Mouse (Mus musculus) CD4-positive, CD25-positive, alpha-beta regulatory T cell, adult 2 months (primary cell): Measurements from ENCODE around the gene Dnah12.
"Not testable (repeated sequence)": the region's sequence is repeated elsewhere in the genome, so short reads cannot be mapped to it uniquely, and the experiment has no call there.

Experiments used
- DNase-seq: peaks from one replicate; pipeline ENCODE4 v3.0.0-alpha.2; 2012; ENCODE audit warnings: low read depth, low spot score

Dnah12 gene

GRCm38 (mm10) chr14:26719696-26720095 is 26.6 kb downstream of the Dnah12 start:
- not testable (repeated sequence) for DNase-seq

DNA sequence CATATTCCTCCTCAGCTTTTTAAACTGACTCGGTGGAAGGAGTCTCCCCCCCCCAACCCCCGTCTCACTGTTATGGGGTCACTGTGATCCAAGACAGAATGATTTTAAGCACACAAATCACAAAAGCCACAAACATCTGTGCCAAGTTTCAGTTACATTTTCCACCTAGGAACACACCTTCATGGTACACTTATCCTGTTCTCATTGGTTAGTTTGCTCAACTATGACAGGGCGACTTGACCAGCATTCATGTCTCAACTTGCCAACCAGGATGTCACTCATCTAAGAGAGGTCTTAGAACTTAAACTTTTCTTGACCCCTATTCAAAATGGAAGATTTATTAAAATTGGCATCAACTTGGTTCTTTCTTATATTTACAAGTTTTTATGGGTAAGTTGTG is 31.8 kb downstream of the Dnah12 start:
- no peak for DNase-seq

DNA sequence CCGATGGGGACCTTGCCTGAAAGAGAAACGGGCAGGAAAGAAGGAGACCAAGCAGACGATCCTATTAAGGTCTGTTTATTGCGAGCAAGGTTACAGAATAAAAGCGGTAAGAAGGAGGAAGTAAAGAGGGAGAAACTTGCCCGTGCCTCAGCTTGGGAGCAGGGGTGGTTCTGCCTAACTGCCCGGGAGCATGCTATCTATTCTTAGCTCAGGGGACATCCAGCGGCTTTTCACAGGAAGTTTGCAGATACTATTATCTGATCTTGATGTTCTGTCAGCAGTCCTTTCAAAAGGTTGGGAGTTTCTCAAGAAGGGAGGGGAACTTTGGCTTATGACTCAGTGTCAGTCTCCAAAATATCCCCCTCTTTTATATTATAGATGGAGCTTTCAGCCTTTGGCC is 65.5 kb downstream of the Dnah12 start:
- DNase-seq = no peak

DNA sequence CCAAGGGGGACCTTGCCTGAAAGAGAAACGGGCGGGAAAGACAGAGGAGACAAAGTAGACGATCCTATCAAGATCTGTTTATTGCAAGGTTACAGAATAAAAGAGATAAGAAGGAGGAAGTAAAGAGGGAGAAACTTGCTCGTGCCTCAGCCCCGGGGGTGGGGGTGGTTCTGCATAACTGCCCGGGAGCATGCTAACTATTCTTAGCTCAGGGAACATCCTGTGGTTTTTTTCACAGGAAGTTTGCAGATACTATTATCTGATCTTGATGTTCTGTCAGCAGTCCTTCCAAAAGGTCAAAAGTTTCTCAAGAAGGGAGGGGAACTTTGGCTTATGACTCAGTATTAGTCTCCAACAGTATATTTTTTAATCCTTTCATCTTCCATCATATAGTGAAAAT is 71.8 kb downstream of the Dnah12 start:
- peak; percentile 3 for DNase-seq

DNA sequence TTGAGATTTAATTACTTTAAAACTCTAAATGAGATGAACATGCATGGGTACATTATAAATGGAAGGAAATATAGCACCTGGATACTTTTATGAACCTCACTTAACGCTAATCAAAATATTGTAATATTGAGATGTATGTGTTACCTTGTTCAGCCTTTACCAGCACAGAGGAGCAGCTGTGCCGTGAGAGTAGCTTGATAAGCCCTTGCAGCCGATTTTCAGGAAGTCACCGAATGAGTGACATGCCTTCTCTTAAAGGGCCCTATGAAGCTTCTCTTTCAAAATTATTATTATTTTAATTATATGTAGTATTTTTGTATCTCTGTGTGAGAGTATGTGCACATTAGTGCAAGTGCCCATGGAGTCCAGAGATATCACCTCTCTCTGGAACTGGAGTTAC is 75.1 kb downstream of the Dnah12 start:
- no peak for DNase-seq

DNA sequence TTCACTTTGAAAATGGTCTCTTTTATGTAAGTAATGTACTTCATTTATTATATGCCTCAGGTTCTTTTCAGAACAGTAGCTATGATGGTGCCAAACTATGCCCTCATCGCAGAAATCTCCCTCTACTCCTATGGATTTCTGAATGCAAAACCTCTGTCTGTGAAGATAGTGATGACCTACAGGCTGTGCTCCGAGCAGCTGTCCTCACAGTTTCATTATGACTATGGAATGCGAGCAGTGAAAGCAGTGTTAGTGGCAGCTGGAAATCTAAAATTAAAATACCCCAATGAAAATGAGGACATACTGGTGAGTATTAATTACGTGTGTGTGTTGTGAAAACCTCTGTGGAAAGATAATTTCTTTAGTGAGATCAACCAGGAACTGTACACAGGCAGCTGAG is 80.5 kb downstream of the Dnah12 start:
- DNase-seq = no peak

GRCm38 (mm10) chr14:26783731-26784130 is 90.7 kb downstream of the Dnah12 start:
- no peak for DNase-seq

DNA sequence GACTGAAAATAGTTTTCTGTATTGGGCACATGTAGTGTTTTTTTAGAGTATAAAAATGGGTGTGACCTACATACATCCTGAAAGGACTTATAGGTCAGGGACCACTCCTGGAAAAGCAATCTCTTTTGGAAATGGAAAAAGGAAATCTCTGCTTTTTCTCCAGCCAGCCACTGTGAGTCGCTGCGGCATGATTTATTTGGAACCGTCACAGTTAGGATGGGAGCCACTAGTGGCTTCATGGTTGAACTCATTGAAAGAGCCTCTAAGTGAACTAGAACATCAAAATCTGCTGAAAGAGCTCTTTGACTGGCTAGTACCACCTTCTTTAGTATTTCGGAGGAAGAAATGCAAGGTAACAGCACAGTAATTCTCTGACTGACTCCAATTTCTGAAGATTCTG is 92.6 kb downstream of the Dnah12 start:
- no peak for DNase-seq

- peak; percentile 15 for DNase-seq
These were observed 101.4 kb downstream of the Dnah12 start for GRCm38 (mm10) chr14:26794431-26794830.

GRCm38 (mm10) chr14:26798330-26798729 is 105.3 kb downstream of the Dnah12 start:
- DNase-seq = no peak

- no peak for DNase-seq
These were observed 106.2 kb downstream of the Dnah12 start for GRCm38 (mm10) chr14:26799286-26799685.

GRCm38 (mm10) chr14:26805500-26805899 is 112.4 kb downstream of the Dnah12 start:
- DNase-seq = no peak

GRCm38 (mm10) chr14:26812734-26813133 is 119.7 kb downstream of the Dnah12 start:
- no peak for DNase-seq

DNA sequence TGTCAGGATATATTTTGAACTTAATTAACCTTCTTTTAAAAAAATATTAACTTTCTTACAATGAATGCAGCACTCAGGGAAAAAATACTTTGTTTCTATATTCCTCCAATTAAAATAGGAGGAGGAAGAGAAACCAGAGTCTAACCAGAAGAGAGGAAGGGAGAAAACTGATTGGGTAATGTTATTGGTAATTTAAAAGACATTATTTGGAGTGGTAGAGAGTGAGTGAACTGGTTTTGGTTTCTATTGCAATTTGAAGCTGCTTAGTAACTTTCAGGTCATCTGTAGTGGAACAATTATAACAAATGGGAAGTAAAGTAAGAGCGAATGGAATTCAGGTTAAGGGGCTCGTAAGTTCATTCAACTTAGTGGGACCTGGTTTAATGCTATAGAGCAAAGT is 120.8 kb downstream of the Dnah12 start:
- no peak for DNase-seq

- peak; percentile 30 for DNase-seq
These were observed 121.8 kb downstream of the Dnah12 start for GRCm38 (mm10) chr14:26814908-26815307.

- DNase-seq = no peak
These were observed 123.7 kb downstream of the Dnah12 start for GRCm38 (mm10) chr14:26816785-26817184.

DNA sequence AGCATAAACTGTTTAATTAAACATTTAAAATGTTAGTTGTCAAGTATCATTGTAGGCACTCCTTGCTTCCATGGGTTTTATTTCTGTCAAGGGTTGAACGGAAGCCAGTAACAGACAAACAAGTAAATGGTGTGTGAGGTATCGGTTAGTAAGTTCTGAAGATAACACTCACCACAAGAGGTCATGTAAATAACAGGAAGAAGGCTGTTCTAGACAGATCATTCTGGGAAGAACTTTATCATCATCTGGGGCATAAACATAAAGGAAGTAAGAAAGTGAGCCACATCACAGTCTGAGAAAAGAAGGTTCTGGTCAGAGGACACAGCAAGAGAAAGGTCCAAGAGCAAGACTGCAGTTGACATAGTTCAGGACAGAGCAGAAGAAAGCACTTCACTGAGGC is 132.9 kb downstream of the Dnah12 start:
- DNase-seq = peak; percentile 31

- peak; percentile 34 for DNase-seq
These were observed 160.0 kb downstream of the Dnah12 start for GRCm38 (mm10) chr14:26853053-26853452.

DNA sequence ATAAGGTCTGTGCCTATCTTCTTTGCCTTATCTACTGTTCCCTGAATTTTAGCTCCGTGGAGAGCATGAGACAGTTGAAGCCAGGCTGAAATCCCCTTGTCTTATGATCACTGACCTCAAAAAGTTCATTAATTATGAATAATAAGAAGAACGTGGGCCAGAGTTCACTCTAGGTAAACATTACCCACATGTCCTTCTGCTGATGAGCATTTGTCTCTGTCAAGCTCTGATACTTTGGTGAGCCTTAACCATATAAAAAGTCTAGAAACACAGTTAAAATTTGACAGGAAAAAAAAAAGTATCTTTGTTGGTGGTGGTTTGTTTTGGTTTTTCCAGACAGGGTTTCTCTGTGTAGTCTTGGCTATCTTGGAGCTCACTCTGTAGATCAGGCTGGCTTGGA is 161.0 kb downstream of the Dnah12 start:
- no peak for DNase-seq

DNA sequence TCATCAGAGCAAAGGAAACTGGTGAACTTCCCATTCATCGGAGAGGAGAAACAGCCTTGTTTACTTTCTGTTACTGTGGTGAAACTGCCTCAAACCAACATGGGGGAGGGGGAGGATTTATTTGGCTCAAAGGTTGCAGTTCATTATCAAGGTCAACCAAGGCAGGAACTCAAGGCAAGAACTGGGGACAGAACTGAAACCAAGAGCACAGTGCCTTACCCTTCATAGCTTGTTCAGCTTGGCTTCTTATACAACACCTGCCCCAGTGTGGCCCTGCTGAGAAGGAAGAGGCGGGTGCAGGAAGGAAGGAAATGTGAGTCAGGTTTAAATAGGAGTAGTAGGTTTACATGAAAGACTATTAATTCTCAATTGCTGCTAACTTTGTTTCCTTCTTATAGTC is 165.3 kb downstream of the Dnah12 start:
- peak; percentile 31 for DNase-seq

GRCm38 (mm10) chr14:26859024-26859423 is 165.9 kb downstream of the Dnah12 start:
- DNase-seq = no peak

GRCm38 (mm10) chr14:26867356-26867755 is 174.3 kb downstream of the Dnah12 start:
- DNase-seq = peak; percentile 21

DNA sequence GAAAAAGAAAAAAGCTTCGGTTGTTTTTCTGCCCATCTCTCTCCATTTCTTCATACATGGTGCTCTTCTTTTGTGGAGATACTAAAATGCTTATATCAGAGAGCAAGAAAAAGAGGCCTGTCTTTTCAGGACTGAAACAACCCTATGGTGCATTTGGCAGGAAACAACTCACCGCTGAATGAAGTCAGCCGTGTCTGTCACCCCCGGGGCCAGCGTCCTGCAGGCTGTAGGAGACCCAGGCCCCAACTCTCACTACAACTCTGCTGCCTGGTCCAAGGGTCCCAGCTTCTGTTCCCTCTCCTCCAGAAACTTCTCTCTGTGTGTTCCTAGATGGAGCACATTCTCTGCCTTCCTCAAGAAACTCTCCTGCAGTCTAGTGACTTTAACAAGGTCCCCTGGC is 175.2 kb downstream of the Dnah12 start:
- DNase-seq = no peak

GRCm38 (mm10) chr14:26878756-26879155 is 185.7 kb downstream of the Dnah12 start:
- DNase-seq = peak; percentile 12

- DNase-seq = no peak
These were observed 186.9 kb downstream of the Dnah12 start for GRCm38 (mm10) chr14:26879976-26880375.
